Mouse (Mus musculus) CH12.LX (cell line): ENCODE measurements around the gene Hemgn. TPM values are rescaled to one million over a fixed set of nuclear protein-coding genes. Genes with fewer than 3 reads are reported as not detected.

Experiments
- DNase-seq: peaks from one replicate; pipeline ENCODE4 v3.0.0-alpha.2; 2013; ENCODE audit errors: extremely low read depth
- H3K27ac ChIP-seq: 2 replicates; pipeline ENCODE4 v1.5.1; 2012; ENCODE audit warnings: low read depth, mild to moderate bottlenecking, control low read depth, moderate library complexity; ENCODE audit not compliant: insufficient read depth
- H3K27me3 ChIP-seq: replicated peaks from 2 replicates; pipeline ENCODE3; 2012; ENCODE audit warnings: inconsistent platforms
- H3K36me3 ChIP-seq, 2 experiments: replicated peaks in 1 of 2; 2 replicates each; pipeline versions ENCODE3 to v1.6.1; 2012; ENCODE audit warnings: inconsistent platforms in 1 of 2, low read length in 1 of 2, mild to moderate bottlenecking in 1 of 2, mixed read lengths in 1 of 2, moderate library complexity in 1 of 2; ENCODE audit not compliant: control insufficient read depth in 1 of 2, insufficient read depth in 1 of 2
- H3K4me1 ChIP-seq, 2 experiments: 2 replicates each; pipeline ENCODE4 v1.6.1; 2012; ENCODE audit warnings: inconsistent platforms in 1 of 2, moderate library complexity in 1 of 2; ENCODE audit not compliant: insufficient read depth in 2 of 2, control insufficient read depth in 1 of 2
- H3K4me2 ChIP-seq: 2 replicates; pipeline ENCODE4 v1.6.1; 2012; ENCODE audit warnings: low read depth, mild to moderate bottlenecking, control low read depth; ENCODE audit not compliant: poor library complexity, insufficient read depth, severe bottlenecking
- H3K4me3 ChIP-seq, 3 experiments: fragments of 150-350 bp in 1 of 3; sonication (generic) in 1 of 3; replicated peaks in 1 of 3; 2 replicates each; pipeline versions ENCODE3 to v1.5.1; 2011 to 2012; ENCODE audit warnings: low read depth in 2 of 3, low read length in 2 of 3, mild to moderate bottlenecking in 2 of 3, moderate library complexity in 2 of 3, control low read depth in 1 of 3, improper control_type of control experiment in 1 of 3, inconsistent platforms in 1 of 3, mixed read lengths in 1 of 3; ENCODE audit not compliant: poor library complexity in 1 of 3
- H3K79me2 ChIP-seq: replicated peaks from 2 replicates; pipeline ENCODE4 v1.6.1; 2012; ENCODE audit warnings: mild to moderate bottlenecking, moderate library complexity; ENCODE audit not compliant: control insufficient read depth, poor library complexity, insufficient read depth, severe bottlenecking; ENCODE audit errors: extremely low read depth
- H3K9ac ChIP-seq: 2 replicates; pipeline ENCODE4 v1.6.1; 2012; ENCODE audit warnings: low read depth, mild to moderate bottlenecking, control low read depth, moderate library complexity; ENCODE audit not compliant: insufficient read depth
- H3K9me3 ChIP-seq: replicated peaks from 2 replicates; pipeline ENCODE3; 2012; ENCODE audit warnings: low read length, inconsistent platforms, mixed read lengths
- BHLHE40 ChIP-seq: IDR thresholded peaks from 2 replicates; pipeline ENCODE4 v1.6.1; 2011; ENCODE audit warnings: mild to moderate bottlenecking, low read depth, low read length, improper control_type of control experiment
- CTCF ChIP-seq, 2 experiments: IDR thresholded peaks in 1 of 2; conservative IDR thresholded peaks in 1 of 2; 2 replicates each; pipeline ENCODE4 v1.5.1; 2011 to 2012; ENCODE audit warnings: low read depth in 2 of 2, low read length in 2 of 2, improper control_type of control experiment in 1 of 2, inconsistent platforms in 1 of 2, mild to moderate bottlenecking in 1 of 2, moderate library complexity in 1 of 2
- E2F4 ChIP-seq: IDR thresholded peaks from 2 replicates; pipeline ENCODE4 v1.6.1; 2011; ENCODE audit warnings: low read depth, low read length, improper control_type of control experiment; ENCODE audit not compliant: insufficient replicate concordance
- ELF1 ChIP-seq: IDR thresholded peaks from 2 replicates; pipeline ENCODE4 v1.6.1; 2014; ENCODE audit warnings: low read depth, mild to moderate bottlenecking, inconsistent platforms, low read length, improper control_type of control experiment
- EP300 ChIP-seq: IDR thresholded peaks from 2 replicates; pipeline ENCODE4 v1.6.1; 2011; ENCODE audit warnings: low read length, improper control_type of control experiment
- ETS1 ChIP-seq: conservative IDR thresholded peaks from 2 replicates; pipeline ENCODE4 v1.6.1; 2012; ENCODE audit warnings: low read depth, mild to moderate bottlenecking, inconsistent platforms, low read length, improper control_type of control experiment, moderate library complexity
- GABPA ChIP-seq: IDR thresholded peaks from 2 replicates; pipeline ENCODE4 v1.6.1; 2012; ENCODE audit warnings: low read depth, low read length, improper control_type of control experiment, inconsistent platforms; ENCODE audit not compliant: insufficient replicate concordance
- HCFC1 ChIP-seq: IDR thresholded peaks from 2 replicates; pipeline ENCODE4 v1.6.1; 2012; ENCODE audit warnings: low read depth, mild to moderate bottlenecking, inconsistent platforms, low read length, improper control_type of control experiment
- IRF4 ChIP-seq: IDR thresholded peaks from 2 replicates; pipeline ENCODE4 v1.6.1; 2014; ENCODE audit warnings: low read depth, mild to moderate bottlenecking, inconsistent platforms, low read length, improper control_type of control experiment
- JUND ChIP-seq: conservative IDR thresholded peaks from 2 replicates; pipeline ENCODE4 v1.6.1; 2011; ENCODE audit warnings: low read depth, low read length, improper control_type of control experiment
- MAX ChIP-seq: IDR thresholded peaks from 2 replicates; pipeline ENCODE4 v1.6.1; 2011; ENCODE audit warnings: low read length, improper control_type of control experiment
- MAZ ChIP-seq: IDR thresholded peaks from 2 replicates; pipeline ENCODE4 v1.6.1; 2012; ENCODE audit warnings: low read depth, mild to moderate bottlenecking, inconsistent platforms, low read length, improper control_type of control experiment, moderate library complexity
- MEF2A ChIP-seq: IDR thresholded peaks from 2 replicates; pipeline ENCODE4 v1.6.1; 2014; ENCODE audit warnings: low read depth, mild to moderate bottlenecking, inconsistent platforms, low read length, improper control_type of control experiment, borderline replicate concordance
- MYC ChIP-seq: IDR thresholded peaks from 2 replicates; pipeline ENCODE4 v1.6.1; 2011; ENCODE audit warnings: low read depth, mild to moderate bottlenecking, improper control_type of control experiment, low read length
- NELFE ChIP-seq: IDR thresholded peaks from 2 replicates; pipeline ENCODE4 v1.6.1; 2011; ENCODE audit warnings: low read depth, low read length, improper control_type of control experiment
- POLR2A ChIP-seq: IDR thresholded peaks from 2 replicates; pipeline ENCODE4 v1.6.1; 2011; ENCODE audit warnings: low read depth, mild to moderate bottlenecking, improper control_type of control experiment, low read length
- POLR2AphosphoS2 ChIP-seq: IDR thresholded peaks from 2 replicates; pipeline ENCODE4 v1.6.1; 2011; ENCODE audit warnings: low read depth, low read length, improper control_type of control experiment
- RAD21 ChIP-seq: IDR thresholded peaks from 2 replicates; pipeline ENCODE4 v1.6.1; 2011; ENCODE audit warnings: low read depth, mild to moderate bottlenecking, low read length, improper control_type of control experiment, moderate library complexity
- RCOR1 ChIP-seq: conservative IDR thresholded peaks from 2 replicates; pipeline ENCODE4 v1.6.1; 2012; ENCODE audit warnings: low read depth, mild to moderate bottlenecking, inconsistent platforms, low read length, improper control_type of control experiment
- SIN3A ChIP-seq: IDR thresholded peaks from 2 replicates; pipeline ENCODE4 v1.6.1; 2012; ENCODE audit warnings: low read length, improper control_type of control experiment, inconsistent platforms
- TBP ChIP-seq: conservative IDR thresholded peaks from 2 replicates; pipeline ENCODE4 v1.6.1; 2011; ENCODE audit warnings: low read depth, low read length, improper control_type of control experiment
- UBTF ChIP-seq: IDR thresholded peaks from 2 replicates; pipeline ENCODE4 v1.6.1; 2012; ENCODE audit warnings: low read depth, mild to moderate bottlenecking, inconsistent platforms, low read length, improper control_type of control experiment, moderate library complexity
- USF1 ChIP-seq: IDR thresholded peaks from 2 replicates; pipeline ENCODE4 v1.6.1; 2014; ENCODE audit warnings: low read depth, mild to moderate bottlenecking, inconsistent platforms, low read length, improper control_type of control experiment
- ZC3H11A ChIP-seq: IDR thresholded peaks from 2 replicates; pipeline ENCODE4 v1.6.1; 2012; ENCODE audit warnings: low read depth, mild to moderate bottlenecking, inconsistent platforms, low read length, improper control_type of control experiment
- ZMIZ1 ChIP-seq: IDR thresholded peaks from 2 replicates; pipeline ENCODE4 v1.6.1; 2012; ENCODE audit warnings: low read depth, mild to moderate bottlenecking, inconsistent platforms, low read length, improper control_type of control experiment
- ZNF384 ChIP-seq: IDR thresholded peaks from 2 replicates; pipeline ENCODE4 v1.6.1; 2012; ENCODE audit warnings: low read depth, low read length, improper control_type of control experiment, inconsistent platforms
- dilution Hi-C: fragments of 300-500 bp; cut with MboI; formaldehyde crosslinking; loops from 2 replicates; pipeline ENCODE4 v1.14.3; 2020; ENCODE audit warnings: low sequenced_read_pairs; ENCODE audit not compliant: extremely low pct_unique_long_range_greater_than_20kb, extremely low pct_ligation_motif_present
- in situ Hi-C: fragments of 300-500 bp; cut with MboI; formaldehyde crosslinking; loops from 3 replicates; pipeline ENCODE4 v1.14.3; 2019; ENCODE audit warnings: low sequenced_read_pairs, low pct_ligation_motif_present, low pct_unique_long_range_greater_than_20kb, mixed read lengths
- polyA plus RNA-seq: library from polyadenylated mRNA; unstranded; fragments of >175 nt; gene quantifications from 2 replicates; pipeline ENCODE4 v1.2.1, GENCODE M21; 2012; ENCODE audit warnings: low read depth; ENCODE audit not compliant: insufficient read length
- total RNA-seq, 2 experiments: library from RNA; depleted of rRNA; stranded (reverse); fragments of 300-350 nt in 1 of 2; fragments of >200 nt in 1 of 2; gene quantifications; 2 replicates each; pipeline ENCODE4 v1.2.3; 2012 to 2014

The Hemgn gene
- total and polyA plus RNA-seq, 3 experiments = not detected

- Histone ChIP-seq H3K9ac (no peak overlapping the region), H3K27ac (no peak overlapping the region), H3K4me1 (peaks cover 3 to 6% of the 10 kb centered on the region in 2 experiments), H3K27me3 (no peaks in the 10 kb centered on the region), H3K79me2 (no peaks in the 10 kb centered on the region), H3K4me3 (no peak overlapping the region), H3K9me3 (peaks cover 26% of the 10 kb centered on the region), H3K36me3 (no peaks in the 10 kb centered on the region), H3K4me2 (no peak overlapping the region)
- TF ChIP-seq MEF2A (no peak), HCFC1 (no peak), POLR2AphosphoS2 (no peak), ZNF384 (no peak), ZMIZ1 (no peak), IRF4 (no peak), BHLHE40 (no peak), CTCF (conservative IDR thresholded peaks at IDR 0.05 in 1 of 2, IDR thresholded peaks at IDR 0.05 in 1 of 2; ENCODE audit: low read depth in 2 of 2, low read length in 2 of 2) (no peak), EP300 (no peak), POLR2A (no peak), TBP (no peak), JUND (no peak), NELFE (no peak), GABPA (no peak), ETS1 (no peak)
- dilution Hi-C loops = no loop called here
- DNase-seq = no peak
- in situ Hi-C loops = no loop called here
These were observed 65.5 kb downstream of the Hemgn start for GRCm38 (mm10) chr4:46347580-46348515.

- H3K79me2 ChIP-seq = no peaks in the 10 kb centered on the region
- DNase-seq = no peak
- no peak overlapping the region for H3K4me2 ChIP-seq
- no peaks in the 10 kb centered on the region for H3K36me3 ChIP-seq
- in situ Hi-C loops = no loop called here
- TF ChIP-seq ZC3H11A (no peak), ZMIZ1 (no peak), USF1 (no peak), HCFC1 (no peak), MYC (no peak), JUND (no peak), MAZ (no peak), UBTF (no peak), BHLHE40 (no peak), EP300 (no peak), TBP (no peak), ELF1 (no peak), RCOR1 (no peak), MAX (no peak), E2F4 (no peak), SIN3A (no peak), RAD21 (no peak)
- TF ChIP-seq, all 38 proteins: peak for 0
- H3K4me1 ChIP-seq = no peaks in the 10 kb centered on the region
- no peaks in the 10 kb centered on the region for H3K27me3 ChIP-seq
- no peak overlapping the region for H3K4me3 ChIP-seq
- dilution Hi-C loops = no loop called here
- no peak overlapping the region for H3K9ac ChIP-seq
- H3K27ac ChIP-seq = no peak overlapping the region
- peaks cover 27% of the 10 kb centered on the region for H3K9me3 ChIP-seq
These were observed 66.2 kb downstream of the Hemgn start for GRCm38 (mm10) chr4:46347141-46347540.
